Mouse (Mus musculus) myocyte (in vitro differentiated cells): ENCODE data around the gene Hoga1. TPM values are rescaled to one million over a fixed set of nuclear protein-coding genes. Genes with fewer than 3 reads are reported as not detected.

ENCODE experiments used
- H3K27me3 ChIP-seq: one replicate; pipeline ENCODE4 v1.6.1; 2011; ENCODE audit not compliant: control insufficient read depth, insufficient read depth, insufficient read length
- H3K36me3 ChIP-seq: one replicate; pipeline ENCODE4 v1.6.1; 2011; ENCODE audit not compliant: control insufficient read depth, insufficient read depth
- H3K4me2 ChIP-seq: one replicate; pipeline ENCODE4 v1.6.1; 2011; ENCODE audit warnings: low read depth, control low read depth
- H3K4me3 ChIP-seq: one replicate; pipeline ENCODE4 v1.5.1; 2011; ENCODE audit warnings: mild to moderate bottlenecking, control low read depth, moderate library complexity
- H3K79me2 ChIP-seq: one replicate; pipeline ENCODE4 v1.6.1; 2011; ENCODE audit not compliant: control insufficient read depth, insufficient read depth
- H3ac ChIP-seq: one replicate; pipeline ENCODE4 v1.6.1; 2011; ENCODE audit not compliant: control insufficient read depth, insufficient read length
- CEBPB ChIP-seq: IDR thresholded peaks from 2 replicates; pipeline ENCODE4 v1.6.1; 2011; ENCODE audit warnings: mild to moderate bottlenecking, moderate library complexity; ENCODE audit not compliant: poor library complexity, insufficient read depth, severe bottlenecking
- E2F4 ChIP-seq: IDR thresholded peaks from one replicate; pipeline ENCODE4 v1.6.1; 2011; ENCODE audit warnings: mild to moderate bottlenecking, control low read depth, moderate library complexity; ENCODE audit not compliant: insufficient read depth
- MAX ChIP-seq: IDR thresholded peaks from one replicate; pipeline ENCODE4 v1.6.1; 2011; ENCODE audit warnings: low read depth, mild to moderate bottlenecking, control low read depth
- MYOD1 ChIP-seq, 3 experiments: IDR thresholded peaks; one replicate each; pipeline ENCODE4 v1.6.1; 2011; ENCODE audit warnings: control low read depth in 2 of 3, low read depth in 2 of 3, mild to moderate bottlenecking in 2 of 3, moderate library complexity in 1 of 3; ENCODE audit not compliant: insufficient read length in 2 of 3, control insufficient read depth in 1 of 3
- MYOG ChIP-seq, 3 experiments: IDR thresholded peaks; one replicate each; pipeline ENCODE4 v1.6.1; 2011; ENCODE audit warnings: control low read depth in 2 of 3, low read depth in 2 of 3, mild to moderate bottlenecking in 2 of 3; ENCODE audit not compliant: insufficient read length in 2 of 3, control insufficient read depth in 1 of 3, insufficient read depth in 1 of 3
- POLR2A ChIP-seq: IDR thresholded peaks from one replicate; pipeline ENCODE4 v1.6.1; 2011; ENCODE audit warnings: low read depth, mild to moderate bottlenecking, control low read depth, moderate library complexity; ENCODE audit not compliant: insufficient read length
- POLR2AphosphoS2 ChIP-seq: IDR thresholded peaks from one replicate; pipeline ENCODE4 v1.6.1; 2011; ENCODE audit warnings: low read depth, control low read depth; ENCODE audit not compliant: insufficient read length
- REST ChIP-seq: IDR thresholded peaks from one replicate; pipeline ENCODE4 v1.6.1; 2011; ENCODE audit warnings: mild to moderate bottlenecking, control low read depth, moderate library complexity; ENCODE audit not compliant: insufficient read depth, insufficient read length
- SRF ChIP-seq: IDR thresholded peaks from one replicate; pipeline ENCODE4 v1.6.1; 2011; ENCODE audit warnings: low read depth; ENCODE audit not compliant: control insufficient read depth, insufficient read length
- TCF12 ChIP-seq: IDR thresholded peaks from one replicate; pipeline ENCODE4 v1.6.1; 2011; ENCODE audit warnings: mild to moderate bottlenecking, control low read depth; ENCODE audit not compliant: poor library complexity, insufficient read depth, severe bottlenecking
- TCF3 ChIP-seq: IDR thresholded peaks from one replicate; pipeline ENCODE4 v1.6.1; 2011; ENCODE audit warnings: low read depth, control low read depth; ENCODE audit not compliant: insufficient read length
- USF1 ChIP-seq: IDR thresholded peaks from one replicate; pipeline ENCODE4 v1.6.1; 2011; ENCODE audit warnings: low read depth, mild to moderate bottlenecking, control low read depth, moderate library complexity
- polyA plus RNA-seq: library from polyadenylated mRNA; unstranded; fragments of >200 nt; fragmentation: generic; extraction: Trizol; gene quantifications from one replicate; pipeline ENCODE4 v1.2.1, GENCODE M21; 2012; ENCODE audit warnings: missing spikeins

Hoga1 gene
- polyA plus RNA-seq, 1 experiment: 2.4 TPM

DNA sequence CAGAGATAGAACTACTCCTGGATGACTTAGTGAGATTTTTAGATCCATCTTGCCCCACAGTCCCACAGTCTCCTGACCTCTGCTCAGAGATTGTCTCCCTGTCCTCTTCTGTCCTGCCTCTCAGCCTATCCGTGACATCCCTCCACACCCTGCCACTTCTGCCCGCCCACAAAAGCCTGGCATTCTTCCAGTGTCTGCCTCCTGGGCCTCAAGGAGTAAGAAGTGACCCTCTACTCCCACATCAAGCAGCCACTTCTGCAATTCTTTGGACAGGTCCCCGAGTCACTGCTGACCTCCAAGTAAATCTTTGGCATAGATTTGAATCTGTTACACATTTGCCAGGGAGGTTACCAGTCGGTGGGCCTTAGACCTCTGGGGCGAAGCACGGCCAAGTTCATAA is 8.8 kb downstream of the Hoga1 start:
- Histone ChIP-seq H3K4me3 (no peak overlapping the region), H3K36me3 (no peaks in the 10 kb centered on the region), H3K27me3 (no peaks in the 10 kb centered on the region), H3K79me2 (no peaks in the 10 kb centered on the region), H3ac (no peak overlapping the region), H3K4me2 (no peak overlapping the region)
- no peak for TF ChIP-seq MAX
- no peak for TF ChIP-seq REST
- TF ChIP-seq CEBPB: no peak
- no peak for TF ChIP-seq TCF3
- TF ChIP-seq TCF12: no peak
- no peak for TF ChIP-seq SRF
- TF ChIP-seq USF1: no peak
- TF ChIP-seq E2F4: no peak
- no peak for TF ChIP-seq MYOD1 (IDR thresholded peaks at IDR 0.05; ENCODE audit: control insufficient read depth in 1 of 3, insufficient read length in 2 of 3, low read depth in 2 of 3)
- TF ChIP-seq POLR2A: no peak
- TF ChIP-seq MYOG (IDR thresholded peaks at IDR 0.05; ENCODE audit: control insufficient read depth in 1 of 3, insufficient read depth in 1 of 3, insufficient read length in 2 of 3, low read depth in 2 of 3): no peak
- TF ChIP-seq POLR2AphosphoS2: no peak

DNA sequence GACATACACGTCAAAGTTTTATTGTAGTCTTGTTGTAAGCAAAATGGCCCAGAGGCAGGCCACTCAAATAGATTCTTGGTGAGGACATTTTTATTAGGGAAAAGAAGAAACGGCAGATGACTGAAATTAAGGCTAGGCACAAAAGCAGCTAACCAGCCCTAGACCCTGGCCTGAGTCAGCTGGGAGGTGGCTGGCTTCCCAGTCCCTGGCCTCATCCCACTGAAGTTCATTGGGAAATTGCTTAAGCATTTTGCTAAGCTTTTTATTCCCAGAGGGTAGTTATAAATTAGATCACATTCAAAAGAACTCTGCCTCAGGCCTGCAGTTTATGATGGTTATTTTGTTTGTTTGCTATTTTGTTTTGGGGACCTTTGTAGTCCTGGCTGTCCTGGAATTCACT is 10.5 kb downstream of the Hoga1 start:
- Histone ChIP-seq H3K79me2 (no peaks in the 10 kb centered on the region), H3K4me3 (no peak overlapping the region), H3ac (no peak overlapping the region), H3K4me2 (no peak overlapping the region), H3K27me3 (peaks cover 7% of the 10 kb centered on the region), H3K36me3 (no peaks in the 10 kb centered on the region)
- TF ChIP-seq TCF12: no peak
- no peak for TF ChIP-seq POLR2AphosphoS2
- TF ChIP-seq SRF: no peak
- TF ChIP-seq TCF3: no peak
- TF ChIP-seq REST: no peak
- TF ChIP-seq MYOG (IDR thresholded peaks at IDR 0.05; ENCODE audit: control insufficient read depth in 1 of 3, insufficient read depth in 1 of 3, insufficient read length in 2 of 3, low read depth in 2 of 3): no peak
- TF ChIP-seq CEBPB: no peak
- TF ChIP-seq MYOD1 (IDR thresholded peaks at IDR 0.05; ENCODE audit: control insufficient read depth in 1 of 3, insufficient read length in 2 of 3, low read depth in 2 of 3): no peak

DNA sequence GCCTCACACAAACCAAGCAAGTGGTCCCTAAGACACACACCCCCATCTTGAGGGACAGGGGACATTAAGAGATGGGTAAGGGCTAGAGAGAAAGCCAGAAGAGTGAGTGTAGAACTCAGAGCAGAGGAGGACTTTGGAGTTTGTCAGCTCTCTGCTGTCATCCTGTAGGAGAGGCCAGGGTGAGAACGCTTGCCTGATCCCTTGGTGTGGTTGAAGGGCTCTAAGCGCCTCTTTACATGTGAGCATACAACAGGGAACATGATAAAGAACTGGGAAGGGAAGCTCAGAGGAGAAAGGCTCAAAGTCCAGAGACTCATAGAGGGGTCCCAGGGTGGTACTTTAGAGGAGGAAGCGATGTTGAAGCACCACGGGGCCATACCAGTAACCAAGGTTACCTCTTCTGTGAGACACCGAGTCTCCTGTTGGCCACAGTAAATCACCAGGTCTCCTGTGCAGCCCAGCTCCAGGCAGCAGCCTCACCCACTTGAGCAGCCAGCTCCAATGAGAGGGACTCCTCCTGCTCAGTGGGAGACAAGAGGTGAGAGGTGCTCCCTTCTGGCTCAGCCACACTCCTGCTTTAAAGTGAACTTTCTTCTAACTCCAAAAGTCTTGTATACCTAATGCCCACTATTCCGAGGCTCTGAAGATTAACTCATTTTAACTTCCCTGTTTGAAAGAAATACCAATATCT is 11.5 kb downstream of the Hoga1 start:
- H3K4me3 ChIP-seq: no peak overlapping the region
- no peak overlapping the region for H3K4me2 ChIP-seq
- no peaks in the 10 kb centered on the region for H3K36me3 ChIP-seq
- TF ChIP-seq MYOD1 (IDR thresholded peaks at IDR 0.05; ENCODE audit: control insufficient read depth in 1 of 3, insufficient read length in 2 of 3, low read depth in 2 of 3): no peak
- TF ChIP-seq TCF12: no peak
- TF ChIP-seq CEBPB: no peak
- TF ChIP-seq USF1: no peak
- no peak for TF ChIP-seq POLR2AphosphoS2
- TF ChIP-seq MAX: no peak
- no peak for TF ChIP-seq TCF3
- no peak for TF ChIP-seq REST
- TF ChIP-seq SRF: no peak
- TF ChIP-seq E2F4: no peak
- no peak for TF ChIP-seq MYOG (IDR thresholded peaks at IDR 0.05; ENCODE audit: control insufficient read depth in 1 of 3, insufficient read depth in 1 of 3, insufficient read length in 2 of 3, low read depth in 2 of 3)
- TF ChIP-seq POLR2A: no peak
- H3K79me2 ChIP-seq: no peaks in the 10 kb centered on the region
- no peak overlapping the region for H3ac ChIP-seq
- peaks cover 13% of the 10 kb centered on the region for H3K27me3 ChIP-seq

DNA sequence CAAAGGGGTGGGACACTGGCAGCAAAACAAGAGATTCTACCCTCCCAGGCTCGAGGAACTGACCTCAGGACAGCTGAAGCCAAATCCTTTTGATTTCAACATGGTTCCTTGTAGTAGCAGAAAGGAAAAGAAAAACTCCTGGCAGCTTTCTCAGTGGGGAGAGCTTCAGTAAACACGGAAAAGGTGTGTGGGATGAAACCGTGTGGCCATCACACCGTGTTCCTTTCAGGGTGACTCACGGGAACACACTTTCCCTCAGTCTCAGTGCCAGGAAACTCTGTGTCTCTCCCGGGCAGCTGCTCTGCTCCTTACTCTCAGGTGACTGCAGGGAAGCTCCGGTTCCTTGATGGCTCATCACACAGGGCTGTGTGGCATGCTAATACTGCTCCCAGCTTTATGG is 13.0 kb downstream of the Hoga1 start:
- no peak for TF ChIP-seq CEBPB
- no peak for TF ChIP-seq POLR2A
- TF ChIP-seq MYOD1 (IDR thresholded peaks at IDR 0.05; ENCODE audit: control insufficient read depth in 1 of 3, insufficient read length in 2 of 3, low read depth in 2 of 3): no peak
- no peak for TF ChIP-seq TCF12
- no peak for TF ChIP-seq MYOG (IDR thresholded peaks at IDR 0.05; ENCODE audit: control insufficient read depth in 1 of 3, insufficient read depth in 1 of 3, insufficient read length in 2 of 3, low read depth in 2 of 3)
- TF ChIP-seq POLR2AphosphoS2: no peak
- no peak for TF ChIP-seq TCF3
- TF ChIP-seq E2F4: no peak
- no peak for TF ChIP-seq MAX
- TF ChIP-seq SRF: no peak
- no peak for TF ChIP-seq REST
- TF ChIP-seq USF1: no peak
- Histone ChIP-seq H3K4me2 (no peak overlapping the region), H3K36me3 (no peaks in the 10 kb centered on the region), H3K4me3 (no peak overlapping the region), H3ac (no peak overlapping the region), H3K27me3 (peaks cover 13% of the 10 kb centered on the region), H3K79me2 (no peaks in the 10 kb centered on the region)

DNA sequence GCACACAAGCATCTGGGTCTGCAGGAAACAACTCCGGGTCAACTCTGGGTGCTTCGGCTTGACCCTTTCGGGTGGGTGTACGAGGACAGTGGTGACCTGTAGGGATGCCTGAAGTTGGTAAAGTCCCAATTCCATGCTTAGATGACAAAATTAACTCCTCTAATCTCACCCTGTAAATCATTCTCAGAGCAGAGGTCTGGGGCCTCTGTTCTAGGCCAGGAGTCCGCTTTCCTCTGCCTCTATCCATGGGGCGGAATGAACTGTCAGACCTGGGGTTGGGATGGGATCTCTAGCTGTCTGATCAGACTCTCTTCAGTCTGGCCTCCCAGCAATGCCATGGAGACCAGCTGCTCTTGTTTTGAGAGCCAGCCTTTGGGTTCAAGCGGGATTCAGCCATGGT is 16.0 kb downstream of the Hoga1 start:
- H3K4me2 ChIP-seq: no peak overlapping the region
- peaks cover 13% of the 10 kb centered on the region for H3K27me3 ChIP-seq
- H3K79me2 ChIP-seq: no peaks in the 10 kb centered on the region
- no peak overlapping the region for H3ac ChIP-seq
- H3K36me3 ChIP-seq: no peaks in the 10 kb centered on the region
- no peak for TF ChIP-seq USF1
- no peak for TF ChIP-seq SRF
- TF ChIP-seq POLR2A: no peak
- no peak for TF ChIP-seq TCF12
- TF ChIP-seq REST: no peak
- no peak for TF ChIP-seq TCF3
- no peak for TF ChIP-seq CEBPB
- no peak for TF ChIP-seq MYOD1 (IDR thresholded peaks at IDR 0.05; ENCODE audit: control insufficient read depth in 1 of 3, insufficient read length in 2 of 3, low read depth in 2 of 3)
- TF ChIP-seq MAX: no peak
- no peak for TF ChIP-seq E2F4
- TF ChIP-seq POLR2AphosphoS2: no peak
- no peak overlapping the region for H3K4me3 ChIP-seq
